21 mouse cellular contexts compared by ENCODE assay signal in the genomic region with DNA sequence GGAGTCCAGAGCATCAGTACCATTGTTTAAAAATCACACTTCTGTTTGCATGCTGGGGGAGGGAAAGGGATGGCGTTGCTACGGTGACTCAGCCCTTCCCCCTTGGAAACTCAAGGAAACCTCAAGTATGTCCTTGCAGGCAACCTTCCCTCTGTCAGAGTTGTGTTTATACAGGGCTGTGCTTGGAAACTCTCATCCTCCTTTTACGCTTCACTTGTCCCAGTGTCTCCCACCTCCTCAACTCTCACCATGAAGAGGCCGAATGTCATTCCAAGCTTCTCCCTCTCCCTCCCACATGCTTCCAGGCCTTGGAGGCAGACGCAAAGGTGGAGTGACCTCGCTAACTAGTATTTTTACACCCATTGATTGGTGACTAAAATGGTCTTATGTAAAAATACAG. TPM values are rescaled to one million over a fixed set of nuclear protein-coding genes. Genes with fewer than 3 reads are reported as not detected.
DNase-seq lines count a peak whose midpoint lies in the region; ATAC-seq lines count a peak whose summit lies in the region.
"Had no signal": no experiment of that assay in that cellular context is flagged by ENCODE, and none has a peak within 500 bp of the region (broad histone marks: within the 10 kb centered on the region; RNA-seq: fewer than 3 reads in every experiment).

No protein-coding gene starts in this region.

- no peak overlapping the region for H3K9ac ChIP-seq in kidney, embryonic 16.5 days (replicated peaks; ENCODE audit: low read length)
- H3K9ac ChIP-seq: forebrain, embryonic 13.5 days; forebrain, postnatal 0 days; heart, embryonic 12.5 days; hindbrain, embryonic 14.5 days had no signal

- H3K27me3 ChIP-seq in kidney, embryonic 16.5 days (ENCODE audit: insufficient read depth, low read length) = no peaks in the 10 kb centered on the region
- H3K27me3 ChIP-seq: forebrain, embryonic 13.5 days; heart, embryonic 12.5 days; Patski had no signal

- no peaks in the 10 kb centered on the region for H3K4me1 ChIP-seq in kidney, embryonic 16.5 days (ENCODE audit: insufficient read depth, low read length)
- H3K4me1 ChIP-seq: embryonic facial prominence, embryonic 10.5 days; heart, embryonic 12.5 days had no signal

- H3K9me3 ChIP-seq in kidney, embryonic 16.5 days (ENCODE audit: low read length) = no peaks in the 10 kb centered on the region
- H3K9me3 ChIP-seq: embryonic facial prominence, embryonic 10.5 days; forebrain, embryonic 13.5 days; heart, embryonic 12.5 days; hindbrain, embryonic 10.5 days had no signal

- peak; percentile 95; the same call in 1 of the 2 replicates for ATAC-seq in kidney, embryonic 16.5 days (ENCODE audit: low FRiP score, low TSS enrichment)
- ATAC-seq: CD4-positive, CD25-positive, alpha-beta regulatory T cell, adult 4 months; forebrain, embryonic 13.5 days; forebrain, postnatal 0 days; Patski had no signal

- H3K4me3 ChIP-seq in kidney, embryonic 16.5 days (ENCODE audit: low read length) = no peak overlapping the region
- H3K4me3 ChIP-seq: embryonic facial prominence, embryonic 10.5 days; forebrain, embryonic 13.5 days; heart, adult 2 months; heart, embryonic 12.5 days; hindbrain, embryonic 10.5 days had no signal

- H3K27ac ChIP-seq in kidney, embryonic 16.5 days (ENCODE audit: low read length) = no peak overlapping the region
- H3K27ac ChIP-seq: embryonic facial prominence, embryonic 10.5 days; forebrain, embryonic 13.5 days; heart, adult 2 months; hindbrain, embryonic 10.5 days; hindbrain, embryonic 14.5 days had no signal

- WGBS in kidney, embryonic 16.5 days = 28% methylated on average over 6 of the region's 6 CpGs

- no peaks in the 10 kb centered on the region for H3K36me3 ChIP-seq in kidney, embryonic 16.5 days (ENCODE audit: insufficient read depth, low read length)
- H3K36me3 ChIP-seq: embryonic facial prominence, embryonic 10.5 days; heart, embryonic 12.5 days; hindbrain, embryonic 10.5 days had no signal

- DNase-seq in adrenal gland, adult 2 months = peak; percentile 3
- DNase-seq in adrenal gland, postnatal 25 days = no peak
- DNase-seq in kidney, postnatal 4 days = no peak
- DNase-seq in adrenal gland, postnatal 10 days = peak; percentile 1
- no peak for DNase-seq in urinary bladder, postnatal 14 days (ENCODE audit: low spot score)
- DNase-seq in lung, postnatal 25 days (ENCODE audit: low spot score) = no peak
- DNase-seq: B cell, adult 2 months; cerebellum, adult 2 months; cerebellum, postnatal 10 days; forebrain, postnatal 0 days; gastrocnemius, postnatal 14 days; heart, adult 2 months had no signal

- no peak overlapping the region for H3K4me2 ChIP-seq in kidney, embryonic 16.5 days (replicated peaks; ENCODE audit: low read depth, low read length)
- H3K4me2 ChIP-seq: forebrain, embryonic 13.5 days; heart, embryonic 12.5 days; hindbrain, embryonic 14.5 days had no signal

RNA-seq across cellular contexts. Expression of gene Bdnf, which starts 47.6 kb away (rescaled TPM):
- under 1 TPM in 1 of 2 experiments, not detected in 1; 0.14 TPM for total RNA-seq in adrenal gland, adult 2 months (2021)
- polyA plus RNA-seq in adrenal gland, adult 2 months (2012; rRNA removed) = 0.03 TPM in 1 of 2 replicates, not detected in the other
- total RNA-seq in adrenal gland, postnatal 25 days (2021) = 0.21 TPM in 1 of 2 replicates, not detected in the other
- polyA plus RNA-seq in kidney, embryonic 16.5 days (2015; fragmentation: Nextera tagmentation; extraction: Ambion mirVana) = 0.69 and 1.2 TPM in 2 replicates
- total RNA-seq in adrenal gland, postnatal 10 days (2021) = under 1 TPM; 0.24 to 0.63 TPM
- total RNA-seq: MEL had no signal
- polyA plus RNA-seq: CD4-positive, CD25-positive, alpha-beta regulatory T cell, adult 4 months had no signal

Comparison
In these comparisons a context has a peak if more than half of its experiments do, and no peak if none do; other contexts are left out.
1. DNase-seq: peak in adrenal gland, adult 2 months (single experiment) and adrenal gland, postnatal 10 days (single experiment); none in adrenal gland, postnatal 25 days (single experiment), kidney, postnatal 4 days (0 of 2), urinary bladder, postnatal 14 days (single experiment) and lung, postnatal 25 days (single experiment).